Mouse (Mus musculus) neural tube, embryonic 14.5 days (tissue): ENCODE data around the gene Slfn2. TPM values are rescaled to one million over a fixed set of nuclear protein-coding genes. Genes with fewer than 3 reads are reported as not detected.

Experiments used
- ATAC-seq: fragments of 200-750 bp; cut with Nextera tagmentation; 2 replicates; pipeline ENCODE4 v1.8.0; 2017; ENCODE audit warnings: low read depth, mild to moderate bottlenecking, moderate TSS enrichment, moderate library complexity
- H3K27ac ChIP-seq: fragments of 300-500 bp; sonication (generic); 2 replicates; pipeline ENCODE4 v1.5.1; 2014; ENCODE audit warnings: low read depth, mild to moderate bottlenecking, control low read depth, low read length, moderate library complexity, mixed read lengths
- H3K27me3 ChIP-seq: fragments of 300-500 bp; sonication (generic); 2 replicates; pipeline ENCODE4 v1.6.1; 2014; ENCODE audit warnings: low read length; ENCODE audit not compliant: control insufficient read depth, insufficient read depth
- H3K36me3 ChIP-seq: fragments of 300-500 bp; sonication (generic); 2 replicates; pipeline ENCODE4 v1.6.1; 2014; ENCODE audit warnings: low read length, mixed read lengths; ENCODE audit not compliant: control insufficient read depth, insufficient read depth
- H3K4me1 ChIP-seq: fragments of 300-500 bp; sonication (generic); 2 replicates; pipeline ENCODE4 v1.6.1; 2014; ENCODE audit warnings: low read length; ENCODE audit not compliant: control insufficient read depth, insufficient read depth
- H3K4me2 ChIP-seq: fragments of 300-500 bp; sonication (generic); 2 replicates; pipeline ENCODE4 v1.6.1; 2014; ENCODE audit warnings: mild to moderate bottlenecking, low read depth, low read length, control low read depth
- H3K4me3 ChIP-seq: fragments of 300-500 bp; sonication (generic); 2 replicates; pipeline ENCODE4 v1.5.1; 2014; ENCODE audit warnings: low read depth, low read length, control low read depth, mixed read lengths
- H3K9ac ChIP-seq: fragments of 300-500 bp; sonication (generic); replicated peaks from 2 replicates; pipeline ENCODE4 v1.6.1; 2014; ENCODE audit warnings: low read depth, mild to moderate bottlenecking, control low read depth, low read length, mixed read lengths
- H3K9me3 ChIP-seq: fragments of 300-500 bp; sonication (generic); 2 replicates; pipeline ENCODE4 v1.6.1; 2016; ENCODE audit warnings: low read length; ENCODE audit not compliant: control insufficient read depth
- WGBS: fragments of 180-500 bp; shearing (Covaris S2); extraction: QIAGEN DNeasy Blood & Tissue Kit; methylation state at CpG from one replicate; pipeline ENCODE4 v1.1.7; 2014; 5-methylcytosine and 5-hydroxymethylcytosine counted together
- microRNA-seq: library from miRNA; unstranded; fragments of <30 nt; microRNA quantifications from one replicate; pipeline ENCODE4, GENCODE M21; 2016
- polyA plus RNA-seq: library from polyadenylated mRNA; unstranded; fragments of >200 nt; fragmentation: Nextera tagmentation; extraction: Ambion mirVana; gene quantifications from 2 replicates; pipeline ENCODE4 v1.2.1, GENCODE M21; 2014

Slfn2 gene
- polyA plus RNA-seq, 1 experiment from 2014 or later: 0.24 TPM

DNA sequence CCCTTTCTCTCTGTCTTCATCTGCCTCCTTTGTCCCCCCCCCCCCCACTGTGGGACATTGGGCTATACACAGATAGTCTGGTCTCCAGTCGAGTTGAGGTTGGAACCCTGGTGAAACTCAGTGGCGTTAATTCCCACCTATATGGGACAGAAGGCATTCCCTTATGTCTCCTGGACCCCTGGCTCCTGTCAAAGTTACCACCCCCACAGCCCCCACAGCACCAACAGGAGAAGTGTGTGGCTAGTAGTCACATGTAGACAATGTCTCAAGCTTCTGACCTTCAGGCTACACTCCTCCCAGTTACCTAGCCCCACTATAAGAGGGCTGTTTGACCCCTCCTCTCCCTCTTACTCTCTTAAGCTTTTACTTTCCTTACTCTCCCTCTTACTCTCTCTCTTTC lies 19.2 kb downstream of the Slfn2 start:
- 92% methylated on average over 2 of the region's 2 CpGs for WGBS
- ATAC-seq: no peak
- Histone ChIP-seq H3K27me3 (no peaks in the 10 kb centered on the region), H3K36me3 (no peaks in the 10 kb centered on the region), H3K4me1 (no peaks in the 10 kb centered on the region), H3K9ac (no peak overlapping the region), H3K27ac (no peak overlapping the region), H3K9me3 (no peaks in the 10 kb centered on the region), H3K4me2 (no peak overlapping the region), H3K4me3 (no peak overlapping the region)

DNA sequence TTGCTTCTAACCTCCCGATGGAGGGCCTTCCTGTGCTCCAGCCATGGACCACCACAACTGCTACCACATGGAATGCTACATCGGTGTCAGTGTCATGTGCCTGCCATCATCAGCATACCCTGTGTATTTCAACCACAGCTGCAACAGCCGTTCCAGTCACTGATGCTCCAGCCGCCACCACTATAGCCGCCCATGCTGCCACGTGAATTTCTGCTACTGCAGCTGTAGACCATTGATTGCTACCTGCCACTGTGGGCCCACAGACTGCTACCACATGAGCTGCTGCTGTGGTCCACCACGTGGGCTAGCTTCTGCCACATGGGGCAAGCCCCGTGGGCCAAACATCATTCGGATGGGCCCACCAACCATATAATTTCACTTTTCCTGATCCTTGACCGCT lies 19.8 kb downstream of the Slfn2 start:
- Histone ChIP-seq H3K4me3 (no peak overlapping the region), H3K9me3 (no peaks in the 10 kb centered on the region), H3K4me1 (no peaks in the 10 kb centered on the region), H3K27ac (no peak overlapping the region), H3K4me2 (no peak overlapping the region), H3K9ac (no peak overlapping the region), H3K36me3 (no peaks in the 10 kb centered on the region), H3K27me3 (no peaks in the 10 kb centered on the region)
- no peak for ATAC-seq
- 88% methylated on average over 10 of the region's 10 CpGs for WGBS

DNA sequence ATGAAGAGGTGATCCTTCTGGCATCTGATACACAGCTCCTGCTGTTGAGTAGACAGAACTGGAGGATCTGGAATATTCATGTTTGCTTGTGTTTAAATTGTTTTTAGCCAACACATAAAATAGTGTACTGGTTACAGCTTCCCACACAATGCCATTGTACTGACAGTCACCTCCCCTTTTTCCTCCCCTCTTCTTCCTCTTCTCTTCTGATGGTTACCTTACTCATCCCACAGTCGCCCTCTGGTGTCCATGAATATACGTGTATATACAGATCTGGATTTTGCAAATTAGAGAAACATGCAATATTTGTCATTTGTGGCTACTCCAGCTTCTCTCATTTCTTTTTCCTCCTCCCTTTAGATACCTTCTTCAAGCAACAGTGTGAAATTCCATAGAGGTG lies 50.2 kb downstream of the Slfn2 start:
- H3K36me3 ChIP-seq: no peaks in the 10 kb centered on the region
- no peak overlapping the region for H3K9ac ChIP-seq
- H3K9me3 ChIP-seq: no peaks in the 10 kb centered on the region
- no peak overlapping the region for H3K27ac ChIP-seq
- no peak for ATAC-seq
- H3K4me3 ChIP-seq: no peak overlapping the region
- 43% methylated on average over 2 of the region's 2 CpGs for WGBS
- H3K27me3 ChIP-seq: no peaks in the 10 kb centered on the region
- no peak overlapping the region for H3K4me2 ChIP-seq
- H3K4me1 ChIP-seq: no peaks in the 10 kb centered on the region

DNA sequence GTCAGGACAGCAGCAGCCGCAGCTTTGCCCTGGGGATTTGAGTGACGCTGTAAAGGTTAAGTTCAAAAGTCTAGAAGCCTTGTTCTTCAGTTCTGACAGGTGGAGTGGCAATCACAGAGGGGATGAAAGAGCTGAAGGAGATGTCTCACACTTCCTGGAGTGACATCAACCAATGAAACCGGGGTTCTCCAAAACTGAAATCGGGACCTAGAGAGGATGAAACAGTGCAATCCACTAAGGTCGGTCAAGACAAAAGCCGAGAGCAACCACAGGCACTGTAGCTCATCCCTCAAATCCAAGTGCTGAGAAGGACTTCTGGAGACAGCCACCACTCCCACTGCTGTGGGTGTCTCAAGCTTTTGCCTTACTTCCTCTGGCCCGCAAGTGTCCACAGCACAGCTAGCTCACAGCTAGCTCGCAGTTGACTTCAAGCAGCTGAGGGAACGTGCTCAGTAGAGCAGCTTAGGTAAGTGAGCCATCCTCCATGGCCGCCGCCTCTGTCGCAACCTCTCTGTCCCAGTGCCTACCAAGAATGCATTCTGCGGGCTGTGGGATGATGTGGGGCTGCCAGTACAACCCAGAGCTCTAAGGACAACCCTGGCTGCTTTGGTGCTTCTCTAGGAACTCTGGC lies 51.8 kb downstream of the Slfn2 start, which contains the start of gene Slfn1:
TSS of gene Slfn1 (plus strand) at position 253 of the 631 bp plus-strand sequence.
- Histone ChIP-seq H3K9me3 (no peaks in the 10 kb centered on the region), H3K4me1 (no peaks in the 10 kb centered on the region), H3K27ac (no peak within 1 kb of the TSS), H3K9ac (no peak within 1 kb of the TSS), H3K4me2 (no peak within 1 kb of the TSS), H3K27me3 (no peaks in the 10 kb centered on the region), H3K4me3 (no peak within 1 kb of the TSS), H3K36me3 (no peaks in the 10 kb centered on the region)
- 93% methylated on average over 13 of the region's 13 CpGs for WGBS
- no peak for ATAC-seq

DNA sequence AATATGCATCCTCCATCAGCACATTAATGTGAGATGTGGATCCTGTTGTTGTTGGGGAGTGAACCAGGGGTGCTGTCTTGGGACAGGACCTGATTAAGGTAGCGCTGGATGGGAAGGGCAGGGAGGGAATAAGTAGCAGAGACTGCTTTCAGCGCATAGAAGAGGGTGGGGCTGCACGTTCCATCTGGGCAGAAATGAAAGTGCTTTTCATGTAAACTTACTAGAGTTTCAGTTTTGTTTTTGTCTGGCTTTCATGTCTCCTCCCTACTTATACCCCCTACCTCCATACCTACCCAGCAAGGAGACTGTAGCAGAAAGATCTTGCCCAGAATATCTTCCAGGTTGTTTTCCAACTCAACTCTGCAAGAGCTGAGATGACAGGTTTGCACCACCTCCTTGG lies 53.1 kb downstream of the Slfn2 start:
- no peaks in the 10 kb centered on the region for H3K27me3 ChIP-seq
- H3K4me1 ChIP-seq: no peaks in the 10 kb centered on the region
- 60% methylated on average over 3 of the region's 3 CpGs for WGBS
- H3K9ac ChIP-seq: no peak overlapping the region
- no peak overlapping the region for H3K4me2 ChIP-seq
- no peaks in the 10 kb centered on the region for H3K9me3 ChIP-seq
- no peak overlapping the region for H3K4me3 ChIP-seq
- ATAC-seq: no peak
- no peak overlapping the region for H3K27ac ChIP-seq
- H3K36me3 ChIP-seq: no peaks in the 10 kb centered on the region

Small RNA genes lying within 50 kb of the gene (microRNA-seq; reads per million reads assigned to microRNA genes)
- not detected for gene Gm27598

Other genes with a start within 250 kb of the Slfn2 start
- gene Rffl, start 193.9 kb upstream of the Slfn2 start, polyA plus RNA-seq: 3.9 and 4.8 TPM in 2 replicates
- 13.4 and 14.4 TPM in 2 replicates for gene Rad51d, start 174.5 kb upstream of the Slfn2 start, polyA plus RNA-seq
- 0.82 and 1.1 TPM in 2 replicates for gene Fndc8, start 173.0 kb upstream of the Slfn2 start, polyA plus RNA-seq
- gene Nle1, start 156.7 kb upstream of the Slfn2 start, polyA plus RNA-seq: 21.6 and 24.7 TPM in 2 replicates
- 0.92 and 1.2 TPM in 2 replicates for gene Unc45b, start 154.6 kb upstream of the Slfn2 start, polyA plus RNA-seq
- 1.0 and 1.5 TPM in 2 replicates for gene Slfn5, start 113.8 kb upstream of the Slfn2 start, polyA plus RNA-seq
- gene Slfn9, start 73.3 kb upstream of the Slfn2 start, polyA plus RNA-seq: 0.56 and 1.4 TPM in 2 replicates
- gene Slfn8, start 44.3 kb upstream of the Slfn2 start, polyA plus RNA-seq: 0.07 TPM in 1 of 2 replicates, not detected in the other
- not detected in 2 replicates for gene Slfn1, start 51.7 kb downstream of the Slfn2 start, polyA plus RNA-seq
- gene Slfn4, start 110.1 kb downstream of the Slfn2 start, polyA plus RNA-seq: not detected in 2 replicates
- gene Slfn3, start 126.2 kb downstream of the Slfn2 start, polyA plus RNA-seq: 0.09 and 0.23 TPM in 2 replicates
- gene Slfn14, start 221.6 kb downstream of the Slfn2 start, polyA plus RNA-seq: 0.16 TPM in 1 of 2 replicates, not detected in the other
- gene Ap2b1, start 233.9 kb downstream of the Slfn2 start, polyA plus RNA-seq: 155 and 160 TPM in 2 replicates
- gene Pex12, start 237.5 kb downstream of the Slfn2 start, polyA plus RNA-seq: 16.3 and 16.8 TPM in 2 replicates